Mouse (Mus musculus) neural tube, embryonic 10.5 days (tissue): ENCODE data around the gene Bpifc.
"Not testable (repeated sequence)": the region's sequence is repeated elsewhere in the genome, so short reads cannot be mapped to it uniquely, and the experiment has no call there.

Experiments
- DNase-seq: peaks from one replicate; pipeline ENCODE4 v3.0.0-alpha.2; 2017; ENCODE audit warnings: low spot score; ENCODE audit errors: extremely low spot score

The Bpifc gene

GRCm38 (mm10) chr10:86011781-86012180, at the start of gene Bpifc:
Gene Bpifc, minus strand, starts transcription at chr10:86011895.
- no peak for DNase-seq

- DNase-seq: no peak
Observed at GRCm38 (mm10) chr10:86060267-86060666, 48.6 kb upstream of the Bpifc start.

- no peak for DNase-seq
Observed at GRCm38 (mm10) chr10:86057712-86058111, 46.0 kb upstream of the Bpifc start.

- no peak for DNase-seq
Observed at GRCm38 (mm10) chr10:86057286-86057685, 45.6 kb upstream of the Bpifc start.

GRCm38 (mm10) chr10:86056297-86056903, 44.7 kb upstream of the Bpifc start:
- DNase-seq: no peak

- DNase-seq: peak; percentile 10
Observed at GRCm38 (mm10) chr10:86052818-86053522, 41.3 kb upstream of the Bpifc start.

- no peak for DNase-seq
Observed at GRCm38 (mm10) chr10:86050522-86050921, 38.8 kb upstream of the Bpifc start.

- DNase-seq: peak; percentile 9
Observed at GRCm38 (mm10) chr10:86047786-86048185, 36.1 kb upstream of the Bpifc start.

GRCm38 (mm10) chr10:86046371-86046770, 34.7 kb upstream of the Bpifc start:
- no peak for DNase-seq

GRCm38 (mm10) chr10:86044066-86044465, 32.4 kb upstream of the Bpifc start:
- no peak for DNase-seq

GRCm38 (mm10) chr10:86043651-86044050, 32.0 kb upstream of the Bpifc start:
- DNase-seq: no peak

- no peak for DNase-seq
Observed at GRCm38 (mm10) chr10:86034007-86034728, 22.5 kb upstream of the Bpifc start.

- DNase-seq: no peak
Observed at GRCm38 (mm10) chr10:86032517-86032916, 20.8 kb upstream of the Bpifc start.

- DNase-seq: no peak
Observed at GRCm38 (mm10) chr10:86030743-86031142, 19.0 kb upstream of the Bpifc start.

GRCm38 (mm10) chr10:86026807-86027206, 15.1 kb upstream of the Bpifc start:
- DNase-seq: not testable (repeated sequence)

GRCm38 (mm10) chr10:86026354-86026753, 14.7 kb upstream of the Bpifc start:
- DNase-seq: no peak

GRCm38 (mm10) chr10:86025906-86026305, 14.2 kb upstream of the Bpifc start:
- no peak for DNase-seq

- no peak for DNase-seq
Observed at GRCm38 (mm10) chr10:86023149-86023548, 11.5 kb upstream of the Bpifc start.

- DNase-seq: no peak
Observed at GRCm38 (mm10) chr10:86022474-86022816, 10.8 kb upstream of the Bpifc start.

- DNase-seq: peak; percentile 90
Observed at GRCm38 (mm10) chr10:86021749-86022473, 10.2 kb upstream of the Bpifc start, which contains the start of gene Fbxo7. Gene Fbxo7, plus strand, starts transcription at chr10:86021972.

- DNase-seq: no peak
Observed at GRCm38 (mm10) chr10:86021408-86021748, 9.7 kb upstream of the Bpifc start.

- no peak for DNase-seq
Observed at GRCm38 (mm10) chr10:86018813-86019212, 7.1 kb upstream of the Bpifc start.
